Mouse (Mus musculus) yolk sac, embryonic 10.5 days (tissue): ENCODE data around the gene Gm47985.

Experiments
- DNase-seq: peaks from one replicate; pipeline ENCODE4 v3.0.0-alpha.2; 2017; ENCODE audit warnings: low spot score

Gene Gm47985

GRCm38 (mm10) chr1:151222561-151223267 lies 40.4 kb downstream of the Gm47985 start:
- no peak for DNase-seq

DNA sequence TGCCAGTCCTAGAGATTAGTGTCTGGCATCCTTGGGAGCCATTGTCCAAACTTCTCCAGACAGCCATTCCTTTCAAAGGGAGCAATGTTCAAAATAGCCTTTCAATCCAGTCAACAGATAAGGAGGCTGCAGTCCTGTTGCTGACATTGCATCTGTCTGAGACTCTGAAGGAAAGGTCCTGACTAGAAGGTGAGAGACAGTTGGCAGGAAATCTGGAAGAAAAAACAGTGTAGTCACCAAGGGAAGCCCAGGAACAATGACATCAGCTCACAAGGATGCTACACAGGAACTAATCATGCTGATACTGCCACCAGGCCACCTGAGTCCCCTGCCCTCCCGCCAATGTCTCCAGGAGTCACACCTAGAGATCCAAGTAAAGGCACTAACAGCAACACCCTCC lies 41.0 kb downstream of the Gm47985 start:
- no peak for DNase-seq

GRCm38 (mm10) chr1:151224536-151224935 lies 42.2 kb downstream of the Gm47985 start:
- no peak for DNase-seq

GRCm38 (mm10) chr1:151227506-151227905 lies 45.2 kb downstream of the Gm47985 start:
- DNase-seq: no peak

GRCm38 (mm10) chr1:151228320-151228989 lies 46.1 kb downstream of the Gm47985 start:
- DNase-seq: no peak

GRCm38 (mm10) chr1:151232346-151232745 lies 50.0 kb downstream of the Gm47985 start:
- no peak for DNase-seq

DNA sequence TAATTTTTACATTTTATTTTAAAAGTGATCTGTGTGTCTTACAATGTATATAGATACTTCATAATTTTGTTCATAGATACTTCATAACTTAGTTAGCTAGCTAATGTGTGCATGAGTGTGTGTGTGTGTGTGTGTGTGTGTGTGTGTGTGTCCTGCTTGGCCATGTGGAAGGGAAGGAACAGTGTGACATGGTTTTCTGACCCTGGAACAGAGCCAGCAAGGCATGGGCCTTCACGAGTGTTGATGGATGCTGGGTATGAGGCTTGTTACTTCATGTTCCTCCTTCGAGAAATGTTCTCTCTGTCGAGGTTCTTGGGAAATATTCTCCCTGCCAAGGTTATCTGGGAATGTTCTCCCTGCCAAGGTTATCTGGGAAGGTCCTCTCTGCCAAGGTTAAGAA lies 51.4 kb downstream of the Gm47985 start:
- DNase-seq: no peak
